Mouse (Mus musculus) heart, adult 10 weeks (tissue): ENCODE data around the gene Zfp986. TPM values are rescaled to one million over a fixed set of nuclear protein-coding genes. Genes with fewer than 3 reads are reported as not detected.

Source experiments
- polyA plus RNA-seq: library from polyadenylated mRNA; stranded (reverse); fragments of 350-450 nt; fragmentation: Illumina TruSeq; extraction: RNeasy Lipid Tissue Mini Kit (QIAGEN cat#74804); gene quantifications from one replicate; pipeline ENCODE4 v1.2.3, GENCODE M21; 2014; ENCODE audit warnings: low read depth, low replicate concordance

The Zfp986 gene
- not detected for polyA plus RNA-seq

DNA sequence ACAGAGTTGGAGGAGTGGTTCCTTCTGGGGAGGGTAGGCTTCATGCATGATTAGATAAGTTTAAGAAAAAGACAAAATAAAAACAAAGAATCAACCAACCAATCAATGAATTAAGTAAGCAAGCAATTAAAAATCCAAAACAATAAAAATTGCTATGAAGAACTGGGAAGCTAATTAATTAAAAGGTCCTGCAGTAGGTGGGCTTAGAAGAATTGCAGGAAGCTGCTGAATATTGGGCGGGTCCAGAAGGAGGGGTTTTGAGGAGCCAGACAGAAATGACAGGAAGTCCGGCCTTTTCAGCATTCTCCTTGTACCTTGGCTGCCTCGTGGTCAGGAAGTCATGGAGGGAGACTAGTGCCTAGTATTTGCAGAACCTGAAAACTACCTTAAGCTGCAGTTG is at the start of gene Zfp986:
Zfp986 (plus strand) TSS at position 301 of the 400 bp plus-strand sequence.

Other genes starting within 250 kb of the Zfp986 start
- 0.13 TPM for gene Zfp980, start 198.1 kb upstream of the Zfp986 start, polyA plus RNA-seq
- gene Zfp987, start 228.5 kb downstream of the Zfp986 start, polyA plus RNA-seq: not detected